Mouse (Mus musculus) forebrain, embryonic 16.5 days (tissue): Measurements from ENCODE around the gene Sh3gl3. TPM values are rescaled to one million over a fixed set of nuclear protein-coding genes. Genes with fewer than 3 reads are reported as not detected.

Source experiments
- ATAC-seq: fragments of 200-750 bp; cut with Nextera tagmentation; 2 replicates; pipeline ENCODE4 v1.8.0; 2017; ENCODE audit warnings: mild to moderate bottlenecking, moderate library complexity
- H3K27ac ChIP-seq: fragments of 300-500 bp; sonication (generic); 2 replicates; pipeline ENCODE4 v1.5.1; 2014; ENCODE audit warnings: low read length, control low read depth
- H3K27me3 ChIP-seq: fragments of 300-500 bp; sonication (generic); replicated peaks from 2 replicates; pipeline ENCODE4 v1.6.1; 2014; ENCODE audit warnings: low read length; ENCODE audit not compliant: control insufficient read depth, insufficient read depth
- H3K36me3 ChIP-seq: fragments of 300-500 bp; sonication (generic); 2 replicates; pipeline ENCODE4 v1.6.1; 2014; ENCODE audit not compliant: control insufficient read depth, insufficient read depth
- H3K4me1 ChIP-seq: fragments of 300-500 bp; sonication (generic); replicated peaks from 2 replicates; pipeline ENCODE4 v1.6.1; 2014; ENCODE audit warnings: low read length; ENCODE audit not compliant: control insufficient read depth, insufficient read depth
- H3K4me2 ChIP-seq: fragments of 300-500 bp; sonication (generic); 2 replicates; pipeline ENCODE4 v1.6.1; 2014; ENCODE audit warnings: mild to moderate bottlenecking, low read length, control low read depth
- H3K4me3 ChIP-seq: fragments of 300-500 bp; sonication (generic); replicated peaks from 2 replicates; pipeline ENCODE4 v1.5.1; 2014; ENCODE audit warnings: mild to moderate bottlenecking, low read length, control low read depth
- H3K9ac ChIP-seq: fragments of 300-500 bp; sonication (generic); replicated peaks from 2 replicates; pipeline ENCODE4 v1.6.1; 2014; ENCODE audit warnings: low read depth, low read length, control low read depth
- H3K9me3 ChIP-seq: fragments of 300-500 bp; sonication (generic); 2 replicates; pipeline ENCODE4 v1.6.1; 2016; ENCODE audit warnings: low read length; ENCODE audit not compliant: control insufficient read depth
- WGBS: fragments of 180-500 bp; shearing (Covaris S2); extraction: QIAGEN DNeasy Blood & Tissue Kit; methylation state at CpG from one replicate; pipeline ENCODE4 v1.1.7; 2014; 5-methylcytosine and 5-hydroxymethylcytosine counted together
- polyA plus RNA-seq: library from polyadenylated mRNA; unstranded; fragments of >200 nt; fragmentation: Nextera tagmentation; extraction: Ambion mirVana; gene quantifications from 2 replicates; pipeline ENCODE4 v1.2.1, GENCODE M21; 2015

Gene Sh3gl3
- polyA plus RNA-seq, 1 experiment from 2014 or later: 63.4 TPM

DNA sequence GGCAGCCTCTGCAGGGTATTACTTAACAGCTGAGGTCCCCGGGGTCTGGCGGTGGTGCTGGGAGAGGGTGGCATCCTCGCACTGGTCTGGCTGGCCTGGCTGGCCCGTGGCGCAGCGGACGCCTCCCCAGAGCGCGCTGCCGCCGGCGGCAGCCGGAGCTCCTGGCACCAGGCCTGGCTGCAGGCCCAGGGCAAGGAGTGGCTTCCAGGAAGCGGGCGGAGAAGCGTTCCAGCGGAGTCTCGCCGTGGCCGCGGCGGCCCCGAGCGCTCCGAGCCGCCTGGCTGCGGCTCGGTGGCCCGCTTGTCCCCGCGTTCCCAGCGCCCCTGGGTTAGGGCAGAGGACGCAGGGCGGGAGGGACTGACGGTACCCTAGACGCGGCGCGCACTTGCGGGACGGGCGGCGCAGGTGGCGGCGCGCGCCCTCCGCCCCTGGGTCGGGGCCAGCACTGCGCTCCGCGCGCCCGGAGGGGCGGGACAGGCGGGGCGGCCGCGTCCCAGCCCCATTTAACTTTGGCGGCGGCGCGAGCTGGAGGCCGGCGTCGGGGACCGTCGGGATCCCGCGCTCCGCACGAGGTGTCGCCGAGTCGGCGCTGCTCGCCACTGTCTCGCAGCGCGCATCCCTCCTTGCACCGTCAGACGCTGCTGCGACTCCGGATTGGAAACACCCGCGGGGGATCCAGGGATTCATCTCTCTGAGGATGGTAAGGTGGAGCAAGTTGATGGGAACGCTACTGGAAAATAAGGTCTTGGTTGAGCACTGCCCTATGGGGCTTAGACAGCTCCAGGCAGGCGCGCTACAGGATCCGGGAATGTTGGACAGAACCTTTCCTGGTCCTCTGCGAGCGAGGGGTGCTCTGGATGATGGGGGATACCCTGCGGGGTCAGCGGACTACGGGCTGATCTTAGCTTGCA lies 161.8 kb downstream of the Sh3gl3 start, which contains the start of gene Adamtsl3:
Gene Adamtsl3, plus strand, starts transcription at position 484 of the 911 bp plus-strand sequence.
- peak within 1 kb of the TSS; percentile 56 for H3K9ac ChIP-seq
- H3K9me3 ChIP-seq: no peaks in the 10 kb centered on the region
- H3K4me3 ChIP-seq: peak within 1 kb of the TSS; percentile 57
- peaks cover 16% of the 10 kb centered on the region for H3K4me1 ChIP-seq
- no peaks in the 10 kb centered on the region for H3K36me3 ChIP-seq
- under 1% methylated on average over 85 of the region's 95 CpGs for WGBS
- H3K27me3 ChIP-seq: peaks cover 24% of the 10 kb centered on the region
- H3K27ac ChIP-seq: no peak within 1 kb of the TSS
- peak within 1 kb of the TSS; percentile 91 for H3K4me2 ChIP-seq
- ATAC-seq: peak; percentile 67

DNA sequence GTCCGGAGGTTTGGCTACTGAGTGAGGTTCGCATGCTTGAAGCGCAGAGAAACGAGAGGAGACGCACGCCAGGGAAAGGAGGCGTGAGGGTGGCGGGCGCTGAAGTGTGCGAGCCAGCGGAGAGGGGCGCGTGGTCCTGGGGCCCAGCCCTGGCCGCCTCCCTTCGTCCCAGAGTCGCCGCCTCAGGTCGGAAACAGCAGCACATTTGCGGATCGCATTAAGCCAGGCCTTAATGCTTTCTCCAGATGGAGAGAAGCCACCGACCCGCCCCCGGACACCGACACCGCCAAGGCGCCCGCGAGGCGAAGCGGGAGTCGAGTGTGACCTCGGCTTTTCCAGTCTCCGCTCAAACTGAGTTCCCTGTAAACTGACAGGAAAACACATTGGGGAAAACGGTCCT lies 162.5 kb downstream of the Sh3gl3 start:
- H3K4me3 ChIP-seq: peak overlapping the region; percentile 57
- peaks cover 24% of the 10 kb centered on the region for H3K27me3 ChIP-seq
- peak overlapping the region; percentile 56 for H3K9ac ChIP-seq
- peak overlapping the region; percentile 91 for H3K4me2 ChIP-seq
- H3K27ac ChIP-seq: no peak overlapping the region
- H3K9me3 ChIP-seq: no peaks in the 10 kb centered on the region
- ATAC-seq: peak; percentile 32; the same call in 1 of the 2 replicates
- under 1% methylated on average over 34 of the region's 34 CpGs for WGBS
- no peaks in the 10 kb centered on the region for H3K36me3 ChIP-seq
- peaks cover 16% of the 10 kb centered on the region for H3K4me1 ChIP-seq

DNA sequence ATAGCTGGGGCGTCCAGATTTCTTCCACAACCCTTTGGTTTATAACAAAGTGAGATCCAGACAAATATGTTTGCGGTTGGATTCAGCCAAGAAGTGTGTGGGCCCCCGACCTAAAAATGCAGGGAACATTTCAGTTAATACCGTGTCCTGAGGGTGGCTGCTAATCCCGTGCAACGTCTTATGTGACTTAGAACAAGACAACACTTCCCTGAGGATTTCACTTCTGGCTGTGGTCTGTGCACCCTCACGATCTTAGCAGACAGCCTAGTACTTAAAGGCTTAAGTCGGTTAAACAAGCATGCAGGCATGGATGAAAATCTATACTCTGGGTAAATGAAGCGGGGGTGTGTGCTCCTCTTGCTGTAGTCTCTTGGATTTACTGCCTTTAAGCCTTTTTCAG lies 164.5 kb downstream of the Sh3gl3 start:
- H3K4me1 ChIP-seq: peaks cover 16% of the 10 kb centered on the region
- peaks cover 24% of the 10 kb centered on the region for H3K27me3 ChIP-seq
- H3K9ac ChIP-seq: no peak overlapping the region
- H3K36me3 ChIP-seq: no peaks in the 10 kb centered on the region
- H3K27ac ChIP-seq: no peak overlapping the region
- H3K4me3 ChIP-seq: no peak overlapping the region
- H3K9me3 ChIP-seq: no peaks in the 10 kb centered on the region
- ATAC-seq: no peak
- no peak overlapping the region for H3K4me2 ChIP-seq
- WGBS: 85% methylated on average over 9 of the region's 9 CpGs

DNA sequence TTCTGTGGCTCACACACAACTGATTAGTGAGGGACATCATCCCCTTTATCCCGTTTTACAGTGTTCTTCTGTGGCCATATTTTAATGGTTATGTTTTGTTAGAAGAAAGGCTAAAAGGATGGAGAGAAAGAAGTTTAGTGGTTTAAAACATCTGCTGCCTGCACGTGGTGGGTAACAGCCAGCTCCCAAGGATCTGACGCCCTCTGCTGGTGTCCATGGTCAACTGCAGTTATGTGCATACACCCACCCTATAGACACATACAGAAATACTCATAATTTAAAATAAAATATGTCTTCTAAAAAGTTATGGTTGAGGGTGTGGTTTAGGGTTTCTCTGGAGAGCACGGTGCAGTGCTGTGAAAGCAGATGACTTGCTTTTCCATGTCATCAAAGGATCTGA lies 164.9 kb downstream of the Sh3gl3 start:
- Histone ChIP-seq H3K27ac (no peak overlapping the region), H3K4me1 (peaks cover 16% of the 10 kb centered on the region), H3K27me3 (peaks cover 24% of the 10 kb centered on the region), H3K4me2 (no peak overlapping the region), H3K4me3 (no peak overlapping the region), H3K9me3 (no peaks in the 10 kb centered on the region), H3K36me3 (no peaks in the 10 kb centered on the region), H3K9ac (no peak overlapping the region)
- 87% methylated on average over 4 of the region's 4 CpGs for WGBS
- ATAC-seq: no peak

DNA sequence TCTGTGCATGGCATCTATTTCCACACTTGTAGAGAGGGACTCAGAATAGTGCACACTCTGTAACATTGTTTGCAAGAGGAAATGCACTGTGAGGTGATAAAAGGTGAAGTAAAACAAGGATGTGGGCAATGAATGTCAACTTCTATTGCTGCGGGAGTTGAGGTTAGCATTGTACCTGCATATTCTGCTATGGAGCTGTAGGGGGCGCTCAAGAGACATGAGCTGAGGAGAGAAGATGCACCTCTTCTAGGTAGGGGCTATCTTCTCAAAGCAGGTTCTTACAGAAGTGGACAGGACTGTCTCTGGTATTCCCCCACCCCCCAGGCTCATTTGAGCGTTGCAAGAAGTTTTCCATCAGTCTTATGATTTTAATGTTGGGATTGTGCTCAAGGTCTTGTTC lies 165.6 kb downstream of the Sh3gl3 start:
- Histone ChIP-seq H3K27me3 (peaks cover 24% of the 10 kb centered on the region), H3K4me2 (no peak overlapping the region), H3K9ac (no peak overlapping the region), H3K36me3 (no peaks in the 10 kb centered on the region), H3K27ac (no peak overlapping the region), H3K4me1 (peaks cover 16% of the 10 kb centered on the region), H3K9me3 (no peaks in the 10 kb centered on the region), H3K4me3 (no peak overlapping the region)
- ATAC-seq: no peak
- WGBS: 58% methylated on average over 3 of the region's 3 CpGs

DNA sequence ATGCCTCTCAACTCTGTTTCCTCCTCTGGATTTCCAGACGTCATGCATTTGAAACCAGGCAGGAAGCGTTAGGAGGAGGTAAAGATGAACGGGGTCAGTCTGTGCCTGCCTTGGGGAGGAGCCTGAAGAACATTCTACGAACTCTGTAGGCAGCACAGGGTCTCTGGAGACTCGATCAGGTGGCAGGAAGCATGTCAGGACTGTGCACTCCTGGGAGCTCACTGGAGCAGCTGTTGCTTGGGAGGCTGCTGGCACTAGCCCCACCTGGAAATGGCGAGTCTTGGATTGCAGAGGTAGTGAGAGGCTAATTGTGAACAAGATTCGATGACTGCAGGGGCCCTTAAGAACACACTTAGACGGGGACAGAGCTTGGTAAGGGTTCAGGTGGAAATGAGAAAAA lies 167.8 kb downstream of the Sh3gl3 start:
- Histone ChIP-seq H3K9ac (no peak overlapping the region), H3K9me3 (no peaks in the 10 kb centered on the region), H3K4me1 (no peaks in the 10 kb centered on the region), H3K27me3 (peaks cover 16% of the 10 kb centered on the region), H3K4me2 (no peak overlapping the region), H3K4me3 (no peak overlapping the region), H3K36me3 (no peaks in the 10 kb centered on the region), H3K27ac (no peak overlapping the region)
- no peak for ATAC-seq
- WGBS: 48% methylated on average over 8 of the region's 8 CpGs

DNA sequence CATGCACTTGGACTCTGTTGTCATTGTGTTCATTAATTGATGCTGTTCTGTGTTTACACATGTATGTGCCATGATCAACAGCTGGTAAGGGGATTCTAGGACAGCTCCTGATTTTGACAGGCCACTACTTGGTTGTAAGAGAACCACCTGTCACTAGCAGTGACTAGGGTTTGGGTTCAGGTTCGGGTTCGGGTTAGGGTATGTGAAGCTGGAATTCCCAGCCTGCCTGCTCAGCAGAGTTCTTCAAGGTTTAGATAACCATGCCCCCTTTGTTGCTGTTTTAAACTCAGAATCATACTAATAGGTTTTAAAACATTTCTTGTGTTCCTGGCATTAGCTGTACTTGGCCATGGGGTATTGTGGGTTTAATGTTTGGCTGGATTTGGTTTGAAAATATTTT lies 173.1 kb downstream of the Sh3gl3 start:
- Histone ChIP-seq H3K9me3 (no peaks in the 10 kb centered on the region), H3K27ac (no peak overlapping the region), H3K27me3 (no peaks in the 10 kb centered on the region), H3K4me2 (no peak overlapping the region), H3K4me1 (no peaks in the 10 kb centered on the region), H3K9ac (no peak overlapping the region), H3K36me3 (no peaks in the 10 kb centered on the region), H3K4me3 (no peak overlapping the region)
- no peak for ATAC-seq
- 90% methylated on average over 2 of the region's 2 CpGs for WGBS

DNA sequence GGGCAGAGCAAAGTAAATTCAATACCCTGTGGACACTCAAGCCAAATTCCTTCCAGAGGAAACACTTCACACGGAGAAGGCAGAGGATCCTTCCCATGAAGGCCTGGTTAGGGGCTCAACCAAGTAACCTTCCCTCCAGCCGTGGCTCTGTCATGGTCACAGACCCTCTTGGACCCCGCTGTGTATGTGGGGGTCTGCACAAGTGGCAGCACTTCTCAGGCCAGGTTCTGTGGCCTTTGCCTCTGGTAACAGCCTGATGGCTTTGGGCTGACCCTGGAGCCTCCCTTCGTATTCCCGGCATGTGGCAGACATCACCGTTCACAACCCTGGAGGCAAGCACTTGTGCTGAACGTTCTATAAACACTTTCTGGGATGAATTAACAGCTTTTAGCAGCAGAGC lies 176.2 kb downstream of the Sh3gl3 start:
- Histone ChIP-seq H3K27ac (no peak overlapping the region), H3K27me3 (no peaks in the 10 kb centered on the region), H3K4me2 (no peak overlapping the region), H3K36me3 (no peaks in the 10 kb centered on the region), H3K9ac (no peak overlapping the region), H3K9me3 (no peaks in the 10 kb centered on the region), H3K4me1 (no peaks in the 10 kb centered on the region), H3K4me3 (no peak overlapping the region)
- ATAC-seq: no peak
- WGBS: 83% methylated on average over 7 of the region's 7 CpGs

DNA sequence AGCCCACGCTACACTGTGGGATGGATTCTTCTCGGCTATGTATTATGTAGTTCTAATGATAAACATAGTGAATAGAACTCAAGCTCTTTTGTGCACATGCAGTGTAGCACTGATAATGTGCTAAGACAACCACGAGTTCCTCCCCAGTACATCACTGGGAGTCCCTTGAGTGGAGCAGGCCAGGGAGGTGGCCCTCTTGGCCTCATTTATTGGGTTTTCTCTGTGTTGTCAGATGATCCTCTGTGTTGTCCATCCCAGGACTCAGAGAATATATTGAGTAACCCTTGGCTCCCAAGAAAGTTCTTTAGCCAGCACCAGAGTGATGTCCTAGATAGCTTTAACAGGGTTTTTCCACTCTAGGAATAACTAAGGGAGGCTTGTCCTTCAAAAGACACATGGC lies 176.8 kb downstream of the Sh3gl3 start:
- H3K4me1 ChIP-seq: no peaks in the 10 kb centered on the region
- no peak overlapping the region for H3K4me3 ChIP-seq
- WGBS: 74% methylated on average over 3 of the region's 3 CpGs
- H3K4me2 ChIP-seq: no peak overlapping the region
- ATAC-seq: no peak
- no peak overlapping the region for H3K27ac ChIP-seq
- no peaks in the 10 kb centered on the region for H3K27me3 ChIP-seq
- no peak overlapping the region for H3K9ac ChIP-seq
- H3K9me3 ChIP-seq: no peaks in the 10 kb centered on the region
- no peaks in the 10 kb centered on the region for H3K36me3 ChIP-seq
